Mouse (Mus musculus) frontal cortex, postnatal 10 days (tissue): ENCODE data around the gene E2f8.
A peak's percentile ranks its signal among the peaks of the same experiment; 100 is the strongest.

Experiments
- DNase-seq, 2 experiments: peaks; one replicate each; pipeline ENCODE4 v3.0.0; 2022; ENCODE audit warnings: low spot score in 2 of 2, mixed read lengths in 1 of 2

The E2f8 gene

GRCm38 (mm10) chr7:48881486-48881885 lies at the start of gene E2f8:
TSS of gene E2f8 (minus strand) at chr7:48881596.
- peak; percentile 38 to 52 for DNase-seq

GRCm38 (mm10) chr7:48930399-48930798 lies 49.0 kb upstream of the E2f8 start:
- peak in 1 of 2 experiments; percentile 34 for DNase-seq

- DNase-seq, result peak in 1 of 2 experiments; percentile 59
These were observed 47.0 kb upstream of the E2f8 start for GRCm38 (mm10) chr7:48928364-48928763.

GRCm38 (mm10) chr7:48925214-48925613 lies 43.8 kb upstream of the E2f8 start:
- DNase-seq, result no peak

GRCm38 (mm10) chr7:48923620-48924019 lies 42.2 kb upstream of the E2f8 start:
- no peak for DNase-seq

- no peak for DNase-seq
These were observed 37.0 kb upstream of the E2f8 start for GRCm38 (mm10) chr7:48918389-48918788.

GRCm38 (mm10) chr7:48917988-48918387 lies 36.6 kb upstream of the E2f8 start:
- DNase-seq, result no peak

- no peak for DNase-seq
These were observed 36.1 kb upstream of the E2f8 start for GRCm38 (mm10) chr7:48917463-48917862.

- DNase-seq, result no peak
These were observed 33.5 kb upstream of the E2f8 start for GRCm38 (mm10) chr7:48914630-48915506.

GRCm38 (mm10) chr7:48911146-48911545 lies 29.8 kb upstream of the E2f8 start:
- no peak for DNase-seq

- no peak for DNase-seq
These were observed 28.9 kb upstream of the E2f8 start for GRCm38 (mm10) chr7:48910282-48910681.

GRCm38 (mm10) chr7:48909342-48909671 lies 27.9 kb upstream of the E2f8 start:
- no peak for DNase-seq

- DNase-seq, result no peak
These were observed 27.3 kb upstream of the E2f8 start, which contains the start of gene Nav2 for GRCm38 (mm10) chr7:48908521-48909341. TSS of gene Nav2 (plus strand) at chr7:48908716.

- no peak for DNase-seq
These were observed 21.1 kb upstream of the E2f8 start for GRCm38 (mm10) chr7:48902454-48902853.

GRCm38 (mm10) chr7:48900408-48901167 lies 19.2 kb upstream of the E2f8 start:
- DNase-seq, result no peak

- no peak for DNase-seq
These were observed 17.0 kb upstream of the E2f8 start for GRCm38 (mm10) chr7:48898416-48898815.

GRCm38 (mm10) chr7:48897539-48898163 lies 16.3 kb upstream of the E2f8 start:
- DNase-seq, result no peak

GRCm38 (mm10) chr7:48896051-48896450 lies 14.7 kb upstream of the E2f8 start:
- no peak for DNase-seq

GRCm38 (mm10) chr7:48895475-48895874 lies 14.1 kb upstream of the E2f8 start:
- no peak for DNase-seq

GRCm38 (mm10) chr7:48894763-48895162 lies 13.4 kb upstream of the E2f8 start:
- DNase-seq, result no peak

- peak in 1 of 2 experiments; percentile 70 for DNase-seq
These were observed 12.8 kb upstream of the E2f8 start for GRCm38 (mm10) chr7:48894152-48894551.
